Mouse (Mus musculus) regulatory T cell (primary cell): ENCODE measurements around the gene Erc2.

Experiments
- in situ Hi-C: fragments of 300-600 bp; cut with MboI, MseI; formaldehyde crosslinking; loops from one replicate; pipeline ENCODE4 v1.15.1; 2025; ENCODE audit warnings: high pct_unique_total_duplicates

Erc2 gene

DNA sequence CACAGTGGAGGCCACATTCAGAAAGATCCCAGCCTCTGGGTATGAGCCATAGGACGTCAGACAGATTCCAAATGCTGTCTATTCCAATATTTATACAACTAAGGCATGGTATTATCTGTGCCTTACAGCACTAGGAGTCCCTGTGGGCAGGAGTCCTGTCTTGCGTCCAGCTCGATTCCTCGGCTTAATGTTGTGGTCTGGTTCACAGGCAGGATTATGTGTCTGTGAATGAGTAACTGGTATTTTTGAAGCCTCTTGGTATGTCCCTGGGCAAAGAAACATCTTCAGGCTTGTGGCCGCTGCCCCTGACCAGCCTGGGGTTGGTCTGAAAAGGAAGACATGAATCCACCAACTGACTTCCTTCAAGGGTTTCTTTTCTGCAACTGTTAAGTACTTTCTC is 153.1 kb downstream of the Erc2 start:
- in situ Hi-C loops = loop anchor here (25.0 kb wide), 1 partner anchor 1337 kb away; no protein-coding TSS in a partner anchor

GRCm38 (mm10) chr14:27778503-27778902 is 156.3 kb downstream of the Erc2 start:
- in situ Hi-C loops = loop anchor here (25.0 kb wide), 1 partner anchor 1334 kb away; no protein-coding TSS in a partner anchor

GRCm38 (mm10) chr14:27778982-27779701 is 156.9 kb downstream of the Erc2 start:
- in situ Hi-C loops = loop anchor here (25.0 kb wide), 1 partner anchor 1333 kb away; no protein-coding TSS in a partner anchor

- in situ Hi-C loops = loop anchor here (25.0 kb wide), 1 partner anchor 1331 kb away; no protein-coding TSS in a partner anchor
These were observed 159.0 kb downstream of the Erc2 start for GRCm38 (mm10) chr14:27781221-27781620.

- in situ Hi-C loops = loop anchor here (25.0 kb wide), 1 partner anchor 1327 kb away; no protein-coding TSS in a partner anchor
These were observed 162.6 kb downstream of the Erc2 start for GRCm38 (mm10) chr14:27784826-27785225.

DNA sequence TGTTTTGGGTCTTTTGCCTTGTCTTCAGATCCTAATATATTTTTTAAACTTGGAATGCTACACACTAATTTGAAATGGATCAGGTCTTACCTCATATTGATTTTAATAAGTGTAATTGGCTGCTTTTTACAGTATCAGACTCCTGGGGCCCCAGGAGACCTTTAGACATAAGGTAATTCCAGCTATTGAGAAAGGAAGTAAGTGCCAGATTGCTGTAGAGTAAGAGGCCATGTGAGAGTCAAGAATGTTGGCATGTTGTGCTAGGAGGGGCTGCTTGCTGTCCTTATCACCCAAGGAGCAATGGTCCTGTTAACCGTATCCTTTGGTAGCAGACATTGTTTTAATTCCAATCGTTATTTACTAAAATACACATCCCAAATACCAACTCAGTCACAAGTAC is 163.3 kb downstream of the Erc2 start:
- in situ Hi-C loops = loop anchor here (25.0 kb wide), 1 partner anchor 1327 kb away; no protein-coding TSS in a partner anchor

DNA sequence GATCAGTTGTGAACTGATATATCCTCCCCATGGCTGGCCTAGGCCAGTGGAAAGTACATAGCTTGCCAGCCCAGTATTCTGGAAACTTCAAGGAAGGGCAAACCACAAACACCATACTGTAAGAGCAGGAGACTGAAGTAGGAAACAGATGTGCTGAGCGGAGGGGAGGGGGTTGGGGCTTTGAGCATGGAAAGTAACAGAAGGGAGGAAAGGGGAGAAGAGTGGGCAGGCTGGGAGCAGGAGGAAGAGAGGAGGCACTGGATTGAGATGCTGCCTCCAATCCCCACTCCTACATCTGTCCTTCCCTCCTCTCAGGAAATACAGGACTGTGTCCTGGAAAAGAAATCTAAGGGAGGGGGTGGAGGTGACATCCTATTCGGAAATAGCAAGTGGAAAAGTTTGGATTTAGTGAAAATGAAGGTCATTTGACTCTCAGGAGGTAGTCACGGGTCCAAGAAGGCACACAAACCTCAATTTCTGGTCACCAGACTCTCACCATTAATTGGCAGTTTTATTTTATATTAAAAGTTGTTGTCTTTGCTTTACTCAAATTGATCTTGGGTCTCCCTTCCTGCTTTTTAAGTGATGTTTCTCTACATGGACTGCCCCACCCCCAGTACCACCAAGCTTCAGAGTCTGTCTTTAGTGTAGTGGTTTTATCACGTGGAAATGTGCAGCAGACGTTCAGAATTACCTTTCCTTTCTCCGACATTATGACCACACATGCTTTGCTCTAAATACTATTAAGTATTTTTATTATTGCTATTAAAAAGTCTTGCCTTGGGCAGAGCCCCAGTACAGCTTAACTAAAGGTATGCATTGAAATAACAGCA is 167.1 kb downstream of the Erc2 start:
- in situ Hi-C loops = loop anchor here (25.0 kb wide), 1 partner anchor 1323 kb away; no protein-coding TSS in a partner anchor

- in situ Hi-C loops = loop anchor here (25.0 kb wide), 1 partner anchor 1314 kb away; no protein-coding TSS in a partner anchor
These were observed 176.1 kb downstream of the Erc2 start for GRCm38 (mm10) chr14:27798184-27798934.

GRCm38 (mm10) chr14:27800766-27801165 is 178.5 kb downstream of the Erc2 start:
- in situ Hi-C loops = no loop called here

DNA sequence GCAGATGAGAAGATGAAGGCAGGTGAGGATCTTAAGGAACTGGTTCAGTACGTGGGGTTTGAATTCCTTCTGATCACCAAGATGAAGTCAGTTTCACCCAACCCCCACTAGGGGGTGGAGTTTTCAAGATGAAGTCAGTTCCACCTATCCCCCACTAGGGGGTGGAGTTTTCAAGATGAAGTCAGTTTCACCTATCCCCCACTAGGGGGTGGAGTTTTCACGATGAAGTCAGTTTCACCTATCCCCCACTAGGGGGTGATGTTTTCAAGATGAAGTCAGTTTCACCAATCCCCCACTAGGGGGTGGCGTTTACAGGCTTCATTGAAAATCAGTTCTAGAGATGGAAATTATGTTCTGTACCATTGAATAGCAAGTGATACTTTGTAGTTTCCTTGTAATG is 181.7 kb downstream of the Erc2 start:
- in situ Hi-C loops = no loop called here

- in situ Hi-C loops = no loop called here
These were observed 182.8 kb downstream of the Erc2 start for GRCm38 (mm10) chr14:27805064-27805463.

DNA sequence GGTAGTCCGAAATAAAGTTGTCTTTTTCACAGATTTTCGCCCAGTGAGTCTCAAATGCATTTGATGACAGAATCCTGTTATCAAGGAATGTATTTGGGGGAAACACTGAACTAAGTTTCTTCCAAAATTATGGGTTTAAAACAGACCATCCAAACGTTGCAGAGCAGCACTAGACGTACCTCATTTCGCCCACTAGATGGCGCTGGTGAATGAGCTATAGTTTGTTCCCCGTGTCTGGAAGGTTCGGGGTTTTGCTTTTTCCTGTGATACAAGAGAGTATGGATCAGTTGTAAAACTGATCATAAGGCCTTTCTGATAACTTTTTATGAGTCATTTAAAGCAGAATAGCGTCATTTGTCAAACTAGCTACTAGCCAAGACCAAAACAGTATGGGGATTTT is 185.9 kb downstream of the Erc2 start:
- in situ Hi-C loops = no loop called here

DNA sequence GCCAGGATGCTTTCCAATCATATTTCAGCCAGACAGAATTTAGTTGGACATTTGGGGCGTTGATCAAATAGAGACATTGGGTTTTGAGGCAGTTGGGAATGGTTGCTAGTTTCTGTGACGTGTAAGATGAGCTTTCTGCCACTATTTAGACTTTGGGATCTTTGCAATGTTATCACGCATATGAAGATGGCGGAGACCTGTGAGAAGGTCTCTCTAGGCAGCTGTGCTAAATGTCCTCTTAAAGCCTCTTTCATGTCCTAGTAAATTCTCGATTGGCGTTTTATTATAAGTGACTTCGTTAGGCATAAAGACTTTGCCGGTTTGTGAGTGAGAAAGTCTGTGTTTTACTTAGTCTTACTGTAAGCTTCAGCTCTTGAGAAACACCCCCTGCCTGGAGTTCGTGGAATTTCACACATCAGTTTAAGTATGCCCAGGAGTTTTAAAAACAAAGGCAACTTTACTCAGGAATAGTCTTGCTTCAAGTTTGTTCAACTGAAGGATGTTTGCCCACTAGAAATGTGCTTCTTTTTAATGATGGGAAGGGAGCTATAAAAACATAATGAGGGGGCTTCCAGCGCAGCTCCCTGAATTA is 186.4 kb downstream of the Erc2 start:
- in situ Hi-C loops = no loop called here

DNA sequence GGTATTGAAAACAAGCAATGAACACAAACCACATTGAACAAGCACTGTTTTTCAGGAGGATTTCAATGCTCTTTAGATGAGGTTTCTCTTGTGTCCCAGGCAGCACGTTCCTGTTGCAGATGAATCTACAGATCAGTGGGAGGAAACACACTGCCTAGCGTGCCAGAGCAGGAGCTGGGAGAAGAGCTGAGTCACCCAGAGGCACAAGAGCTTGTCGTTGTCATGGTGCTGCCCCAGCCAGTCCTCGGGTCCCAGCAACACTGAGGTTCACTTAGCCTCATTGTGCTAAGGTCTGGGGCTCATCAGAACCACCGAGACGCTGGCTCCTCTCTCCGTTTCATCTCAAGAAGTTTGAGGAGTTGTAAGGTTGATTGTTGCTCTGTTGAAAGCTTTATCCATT is 188.6 kb downstream of the Erc2 start:
- in situ Hi-C loops = no loop called here

DNA sequence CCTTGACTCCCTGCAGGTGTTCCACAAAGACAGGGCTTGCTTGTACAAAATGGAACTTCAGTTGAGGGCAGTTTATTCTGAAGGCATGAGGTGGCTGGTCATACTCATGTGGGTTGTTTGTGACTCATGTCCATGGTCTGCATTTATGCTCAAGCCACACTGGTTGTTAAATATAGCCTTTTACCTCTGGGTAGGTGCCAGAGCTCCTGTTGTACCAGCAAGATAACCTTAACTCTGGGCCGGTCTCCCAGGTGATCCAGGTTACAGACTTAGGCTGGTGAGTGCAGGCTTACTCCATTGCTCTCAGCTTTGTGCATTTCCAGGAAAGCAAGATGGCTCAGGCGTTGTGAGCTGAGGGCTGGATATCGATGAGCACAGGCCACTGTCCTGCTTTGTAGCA is 189.4 kb downstream of the Erc2 start:
- in situ Hi-C loops = no loop called here

DNA sequence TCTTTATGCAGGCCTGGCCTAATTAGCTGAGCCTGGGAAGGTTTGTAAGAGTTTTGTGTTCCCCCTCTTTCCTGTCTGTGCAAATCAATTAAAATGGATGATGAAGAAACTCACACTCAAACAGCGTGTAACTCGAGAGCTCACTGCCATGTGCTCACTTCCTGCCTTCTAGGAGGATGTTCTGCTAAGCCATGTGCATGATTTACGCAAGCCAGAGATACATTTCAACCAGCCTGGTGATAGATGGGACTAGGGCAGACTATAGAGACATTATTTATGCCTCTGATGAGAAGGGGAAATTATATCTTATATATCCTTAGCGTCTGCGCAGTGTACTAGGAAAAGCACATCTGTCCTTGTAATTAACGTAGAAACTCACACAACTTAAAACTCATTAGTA is 193.5 kb downstream of the Erc2 start:
- in situ Hi-C loops = no loop called here

DNA sequence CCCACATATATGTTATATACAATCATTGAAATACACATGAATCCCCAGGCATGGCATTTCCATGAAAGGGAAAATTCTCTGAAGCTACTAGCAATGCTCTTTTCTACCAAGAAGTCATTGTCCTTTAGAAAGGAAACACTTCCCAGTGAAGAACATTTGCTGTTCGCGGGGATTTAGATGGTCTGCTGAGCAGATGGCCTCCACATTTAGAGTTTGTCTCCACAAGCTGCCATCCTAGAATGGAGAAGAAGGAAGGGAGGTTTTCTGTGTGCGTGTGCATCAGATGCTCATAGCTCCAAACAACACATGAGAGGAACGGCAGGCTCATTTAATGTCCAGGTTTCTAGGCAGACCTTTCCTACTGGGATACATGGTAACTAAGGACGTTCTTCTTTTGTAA is 196.8 kb downstream of the Erc2 start:
- in situ Hi-C loops = no loop called here

DNA sequence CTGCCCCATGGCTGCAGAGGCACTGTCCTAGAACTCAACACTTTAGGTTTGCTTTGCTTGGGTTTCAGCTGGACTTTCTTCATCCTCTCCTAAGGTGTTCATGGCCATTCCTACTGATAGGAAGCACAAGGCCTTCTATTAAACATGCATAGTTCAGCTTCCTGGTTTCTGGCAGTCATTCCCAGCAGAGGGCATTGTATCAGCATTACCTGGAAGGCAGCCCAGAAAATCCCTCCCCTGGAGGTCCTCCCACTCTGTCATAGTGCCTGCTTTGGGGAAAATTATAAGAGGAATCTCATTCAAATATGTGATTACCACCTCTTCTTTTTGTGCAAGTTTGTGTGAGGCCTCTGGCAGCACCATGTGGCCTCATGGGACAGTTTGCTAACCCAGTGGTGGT is 199.6 kb downstream of the Erc2 start:
- in situ Hi-C loops = no loop called here

DNA sequence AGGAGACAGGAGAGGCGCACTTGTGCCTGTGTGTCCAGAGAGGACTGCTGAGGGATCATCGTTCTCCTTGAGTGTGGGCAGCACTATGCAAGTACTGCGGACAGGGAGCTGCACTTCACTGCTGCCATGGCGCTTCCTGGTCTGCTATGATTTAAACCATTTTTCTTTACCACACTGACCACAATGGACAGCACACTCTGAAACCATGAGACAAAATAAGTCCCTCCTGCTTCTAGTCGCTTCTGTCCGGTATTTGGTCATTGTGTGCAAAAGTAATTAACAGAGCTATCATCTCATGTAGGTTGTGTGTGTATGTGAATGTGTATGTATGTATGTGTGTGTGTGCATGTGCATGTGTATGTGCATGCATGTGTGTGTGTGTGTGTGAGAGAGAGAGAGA is 200.3 kb downstream of the Erc2 start:
- in situ Hi-C loops = no loop called here

GRCm38 (mm10) chr14:27823048-27823447 is 200.8 kb downstream of the Erc2 start:
- in situ Hi-C loops = no loop called here

GRCm38 (mm10) chr14:27823897-27824296 is 201.7 kb downstream of the Erc2 start:
- in situ Hi-C loops = no loop called here
